Mouse (Mus musculus) liver, adult (tissue): ENCODE data around the gene Sash3.

ENCODE experiments used
- GATA4 ChIP-seq: IDR thresholded peaks from 2 replicates; pipeline ENCODE4 v1.6.1; 2014; ENCODE audit warnings: mild to moderate bottlenecking, low read length; ENCODE audit not compliant: insufficient replicate concordance

Sash3 gene

GRCm38 (mm10) chrX:48158229-48158919 lies 12.1 kb downstream of the Sash3 start:
- TF ChIP-seq GATA4: no peak

- no peak for TF ChIP-seq GATA4
These were observed 23.7 kb downstream of the Sash3 start for GRCm38 (mm10) chrX:48169892-48170291.

- no peak for TF ChIP-seq GATA4
These were observed 24.1 kb downstream of the Sash3 start for GRCm38 (mm10) chrX:48170368-48170767.

GRCm38 (mm10) chrX:48181844-48182243 lies 35.6 kb downstream of the Sash3 start:
- no peak for TF ChIP-seq GATA4

- no peak for TF ChIP-seq GATA4
These were observed 38.5 kb downstream of the Sash3 start for GRCm38 (mm10) chrX:48184703-48185102.

- no peak for TF ChIP-seq GATA4
These were observed 45.0 kb downstream of the Sash3 start for GRCm38 (mm10) chrX:48191261-48191660.

- TF ChIP-seq GATA4: no peak; the same call in 1 of the 2 replicates
These were observed 47.3 kb downstream of the Sash3 start for GRCm38 (mm10) chrX:48193235-48194152.

- TF ChIP-seq GATA4: no peak
These were observed 51.6 kb downstream of the Sash3 start for GRCm38 (mm10) chrX:48197856-48198255.

- TF ChIP-seq GATA4: no peak
These were observed 52.8 kb downstream of the Sash3 start for GRCm38 (mm10) chrX:48199026-48199425.

GRCm38 (mm10) chrX:48200699-48201098 lies 54.5 kb downstream of the Sash3 start:
- TF ChIP-seq GATA4: no peak

GRCm38 (mm10) chrX:48201973-48202372 lies 55.7 kb downstream of the Sash3 start:
- TF ChIP-seq GATA4: no peak

GRCm38 (mm10) chrX:48202436-48202835 lies 56.2 kb downstream of the Sash3 start:
- no peak for TF ChIP-seq GATA4

- no peak for TF ChIP-seq GATA4
These were observed 56.8 kb downstream of the Sash3 start for GRCm38 (mm10) chrX:48202995-48203394.

- TF ChIP-seq GATA4: no peak
These were observed 57.5 kb downstream of the Sash3 start for GRCm38 (mm10) chrX:48203763-48204162.

- no peak for TF ChIP-seq GATA4
These were observed 58.2 kb downstream of the Sash3 start for GRCm38 (mm10) chrX:48204469-48204868.

- TF ChIP-seq GATA4: no peak
These were observed 61.7 kb downstream of the Sash3 start for GRCm38 (mm10) chrX:48207761-48208487.

GRCm38 (mm10) chrX:48208519-48209185 lies 62.4 kb downstream of the Sash3 start, which contains the start of gene Zdhhc9:
Zdhhc9 (minus strand) TSS chrX:48208878.
- no peak for TF ChIP-seq GATA4
